Mouse (Mus musculus) left cerebral cortex, adult 8-10 months (tissue): ENCODE measurements at regions not wholly inside any gene's neighbourhood (a gene's known extent, or its start where the extent isn't known, plus 50 kb on each side); places are given as distances from the start of the nearest gene placed in this dataset.

Experiments used
- DNase-seq, 2 experiments: peaks; one replicate each; pipeline ENCODE4 v3.0.0; 2022; ENCODE audit warnings: low spot score in 2 of 2

DNA sequence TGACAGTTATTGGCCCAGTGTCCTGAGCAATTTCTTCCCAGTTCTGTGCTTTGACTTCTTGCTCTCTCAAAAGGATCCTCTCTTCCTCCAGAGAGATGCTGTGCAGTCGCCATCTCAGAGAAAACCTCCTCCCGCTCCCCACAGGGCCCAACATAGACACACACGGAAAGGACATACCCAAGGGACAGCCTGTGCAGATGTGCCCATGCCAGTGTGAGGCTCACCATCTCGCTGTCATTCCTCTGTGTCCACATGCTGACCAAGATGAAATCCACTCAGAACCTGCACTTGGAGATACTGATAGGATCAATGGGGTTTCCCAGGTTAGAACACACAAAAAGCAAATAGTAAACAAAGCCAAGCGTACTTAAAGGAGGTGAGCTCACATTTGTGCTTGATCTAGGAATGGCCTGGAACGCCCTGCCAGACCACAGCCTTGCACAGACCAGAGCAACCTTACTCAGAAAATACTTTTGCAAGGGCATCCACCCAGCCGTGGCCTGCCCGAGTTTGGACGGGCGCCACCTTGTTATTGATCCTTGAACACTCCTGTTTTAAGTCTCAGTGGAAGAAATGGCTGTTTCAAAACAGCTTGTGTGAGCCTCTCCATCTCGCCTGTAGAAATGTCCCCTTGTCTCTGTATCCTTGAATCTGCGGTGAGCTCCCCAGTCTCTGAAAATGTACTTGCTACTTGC, 131.7 kb downstream of the Ndufa10 start:
- no peak for DNase-seq

DNA sequence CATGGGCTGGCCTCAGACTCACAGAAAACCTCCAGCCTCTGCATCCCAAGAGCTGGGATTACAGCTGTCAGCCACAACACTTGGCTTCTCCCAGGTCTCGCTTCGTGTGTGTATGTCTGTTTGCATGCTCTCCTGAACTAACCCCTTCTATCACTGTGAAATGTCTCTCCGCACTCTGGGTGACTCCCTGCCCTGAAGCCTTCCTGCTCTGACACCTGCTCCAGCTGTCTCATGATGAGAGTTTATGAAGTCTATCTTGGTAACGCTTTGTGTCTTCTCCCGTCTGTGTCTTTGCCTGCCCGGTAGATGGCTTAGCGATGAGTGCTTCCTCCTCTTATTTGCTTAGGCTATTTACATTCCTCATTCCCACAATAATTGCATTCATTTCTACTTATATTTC, 133.0 kb downstream of the Ndufa10 start:
- no peak for DNase-seq

DNA sequence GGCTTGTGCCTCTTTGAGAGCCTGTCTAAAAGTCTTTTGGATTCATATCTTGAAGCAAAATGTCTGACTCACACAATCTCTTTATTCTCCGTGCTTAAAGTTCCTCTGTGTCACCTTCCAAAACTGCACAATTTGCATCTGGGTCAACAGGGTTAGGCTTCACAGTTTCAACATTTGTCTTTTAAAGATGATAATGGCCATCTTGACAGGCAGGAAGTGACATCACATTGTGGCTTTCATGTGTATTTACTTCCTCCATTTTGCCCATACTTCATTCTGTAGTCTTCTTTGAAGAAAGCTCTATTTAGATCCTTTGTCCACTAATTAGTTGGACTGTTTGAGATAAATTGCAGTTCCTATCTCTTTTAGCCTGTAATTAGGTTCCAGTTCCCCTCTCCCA, 135.1 kb downstream of the Ndufa10 start:
- DNase-seq: no peak

DNA sequence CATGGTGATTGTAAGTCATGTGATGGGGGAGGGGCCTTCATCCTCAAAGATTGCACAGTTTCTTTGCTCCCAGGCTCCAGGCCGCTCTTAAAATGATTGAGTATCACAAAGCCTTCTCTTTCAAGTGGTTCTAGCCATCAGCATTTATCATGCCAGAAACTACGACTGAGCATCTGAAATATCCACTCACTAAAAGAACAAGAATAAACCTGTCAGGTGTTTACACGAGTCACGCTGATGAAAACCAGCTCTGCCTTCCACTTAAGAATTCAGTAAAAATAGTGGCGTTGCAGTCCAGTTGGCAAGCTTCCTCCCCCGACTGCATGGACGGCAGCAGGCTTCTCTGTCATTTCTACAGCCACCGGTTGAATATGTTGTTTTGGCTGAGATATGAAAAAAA, 136.2 kb downstream of the Ndufa10 start:
- no peak for DNase-seq

DNA sequence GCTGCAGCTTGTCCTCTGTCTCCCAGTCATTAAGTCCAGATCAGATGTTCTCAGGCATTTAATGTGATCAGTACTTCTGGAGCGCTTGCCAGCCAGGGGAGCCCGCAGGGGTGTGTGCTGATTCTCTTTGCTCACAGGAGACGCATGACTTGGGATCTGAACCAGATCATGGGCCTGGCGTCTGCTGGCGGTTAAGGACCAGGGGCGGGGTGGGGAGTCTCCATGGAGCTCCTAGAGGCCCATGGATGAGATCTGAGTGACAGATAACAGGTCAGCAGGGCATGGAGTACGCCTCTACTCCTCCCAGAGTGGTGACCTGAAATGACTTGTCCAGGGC, 136.7 kb upstream of the Hdac4 start:
- DNase-seq: no peak

DNA sequence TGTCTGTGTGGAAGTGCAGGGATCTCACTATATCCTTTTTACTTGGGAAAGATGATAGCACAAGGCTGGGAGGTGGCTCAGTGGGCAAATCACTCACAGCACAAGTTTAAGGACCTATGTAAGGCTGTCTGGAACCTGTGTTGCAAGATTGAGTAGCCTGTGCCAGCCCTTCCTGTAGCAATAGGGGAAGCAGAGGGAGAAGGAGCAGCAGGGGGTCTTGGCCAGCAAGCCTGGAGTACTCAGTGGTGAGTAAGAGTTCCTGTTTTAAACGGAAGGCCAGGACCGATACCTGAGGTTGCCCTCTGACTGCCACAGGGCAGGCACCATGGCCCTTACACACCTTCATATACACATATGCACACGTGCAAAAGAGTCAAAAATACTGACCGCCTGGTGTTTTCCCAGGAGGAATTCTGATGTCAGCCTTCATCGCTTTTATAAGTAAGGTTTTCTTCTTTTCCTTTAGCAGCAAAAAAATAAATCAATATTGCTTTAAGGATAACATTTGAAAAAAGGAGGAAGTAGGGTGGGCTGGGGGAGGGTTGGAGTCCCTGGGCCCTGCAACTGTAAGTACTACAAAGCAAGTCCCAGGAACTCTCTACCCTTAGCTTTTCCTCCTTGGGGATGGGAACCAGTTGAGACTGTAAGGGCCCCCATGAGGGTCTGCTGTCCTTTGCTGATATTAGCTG, 136.2 kb upstream of the Hdac4 start:
- no peak for DNase-seq

DNA sequence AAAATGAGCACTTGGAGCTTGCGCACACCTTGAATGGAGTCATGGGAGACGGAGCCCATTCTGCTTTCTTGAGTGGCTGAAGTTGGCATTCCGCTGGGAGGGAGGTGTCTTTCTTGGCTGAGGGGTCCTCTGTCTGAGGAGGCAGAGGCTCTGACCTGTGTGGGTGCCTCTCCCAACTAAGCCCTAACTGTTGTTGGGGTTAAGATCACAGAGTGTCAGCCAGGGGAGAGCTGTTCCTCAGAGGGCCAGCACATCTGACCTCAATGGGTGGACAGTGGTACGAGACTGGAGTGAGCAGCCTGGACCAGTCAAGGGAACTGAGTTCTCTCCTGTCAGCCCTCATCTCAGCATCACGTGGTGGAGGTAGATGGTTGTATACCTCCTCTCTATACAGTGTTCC, 134.7 kb upstream of the Hdac4 start:
- DNase-seq: no peak

DNA sequence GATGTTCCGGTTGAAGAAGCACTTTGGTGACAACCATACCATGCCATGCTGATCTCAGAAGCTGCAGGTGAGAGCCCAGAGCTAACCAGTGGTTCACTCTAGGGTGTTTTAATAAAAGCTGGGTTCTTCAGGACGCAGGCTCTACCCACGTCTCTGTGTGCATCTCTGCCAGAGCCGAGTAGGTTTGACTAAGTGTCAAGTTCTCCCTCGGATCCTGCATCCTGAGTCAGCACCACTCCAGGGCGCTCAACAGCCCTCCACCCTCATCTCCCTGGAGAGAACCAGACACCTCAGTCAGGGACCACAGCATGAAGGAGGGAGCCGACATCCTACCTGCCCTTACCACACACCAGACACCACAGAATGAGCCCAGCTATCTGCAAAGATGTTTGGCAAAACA, 134.0 kb upstream of the Hdac4 start:
- DNase-seq: no peak

DNA sequence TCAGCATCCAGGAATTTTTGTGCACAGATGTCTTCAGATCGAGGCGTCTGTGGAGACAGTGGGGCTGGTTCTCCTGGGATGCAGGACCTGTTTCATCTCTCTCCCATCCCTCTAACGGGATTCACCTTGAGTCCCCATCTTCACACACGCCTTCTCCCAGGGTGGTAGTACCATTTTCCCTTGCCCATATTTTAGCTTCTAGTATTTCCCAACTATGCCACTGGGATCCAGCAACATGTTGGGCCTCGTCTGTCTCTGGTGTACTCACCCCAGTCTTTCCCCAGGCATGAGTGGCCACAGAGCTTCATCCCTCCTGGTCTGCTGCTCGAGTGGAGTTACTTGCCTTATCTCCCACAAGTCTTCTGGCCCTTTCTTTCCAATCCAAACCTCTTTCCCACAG, 131.6 kb upstream of the Hdac4 start:
- no peak for DNase-seq

DNA sequence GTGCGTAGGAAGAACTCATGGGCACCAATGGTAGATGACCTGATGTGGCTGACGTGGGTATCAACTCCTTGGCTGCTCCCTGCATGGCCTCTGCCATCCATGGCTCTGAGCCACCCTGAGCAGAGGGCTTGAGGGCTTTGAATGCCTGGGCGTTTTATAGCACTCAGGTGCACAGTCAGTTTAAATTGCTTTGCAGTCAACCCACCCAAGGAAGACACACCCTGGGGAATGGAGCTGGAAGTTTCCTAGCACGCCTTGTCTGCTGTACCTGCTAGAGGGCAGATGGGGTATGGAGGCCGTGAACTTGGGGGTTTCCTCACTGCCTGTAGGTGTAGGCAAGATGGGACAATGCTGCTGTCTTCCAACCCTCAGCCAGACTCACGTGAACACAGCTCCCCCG, 129.8 kb upstream of the Hdac4 start:
- no peak for DNase-seq

DNA sequence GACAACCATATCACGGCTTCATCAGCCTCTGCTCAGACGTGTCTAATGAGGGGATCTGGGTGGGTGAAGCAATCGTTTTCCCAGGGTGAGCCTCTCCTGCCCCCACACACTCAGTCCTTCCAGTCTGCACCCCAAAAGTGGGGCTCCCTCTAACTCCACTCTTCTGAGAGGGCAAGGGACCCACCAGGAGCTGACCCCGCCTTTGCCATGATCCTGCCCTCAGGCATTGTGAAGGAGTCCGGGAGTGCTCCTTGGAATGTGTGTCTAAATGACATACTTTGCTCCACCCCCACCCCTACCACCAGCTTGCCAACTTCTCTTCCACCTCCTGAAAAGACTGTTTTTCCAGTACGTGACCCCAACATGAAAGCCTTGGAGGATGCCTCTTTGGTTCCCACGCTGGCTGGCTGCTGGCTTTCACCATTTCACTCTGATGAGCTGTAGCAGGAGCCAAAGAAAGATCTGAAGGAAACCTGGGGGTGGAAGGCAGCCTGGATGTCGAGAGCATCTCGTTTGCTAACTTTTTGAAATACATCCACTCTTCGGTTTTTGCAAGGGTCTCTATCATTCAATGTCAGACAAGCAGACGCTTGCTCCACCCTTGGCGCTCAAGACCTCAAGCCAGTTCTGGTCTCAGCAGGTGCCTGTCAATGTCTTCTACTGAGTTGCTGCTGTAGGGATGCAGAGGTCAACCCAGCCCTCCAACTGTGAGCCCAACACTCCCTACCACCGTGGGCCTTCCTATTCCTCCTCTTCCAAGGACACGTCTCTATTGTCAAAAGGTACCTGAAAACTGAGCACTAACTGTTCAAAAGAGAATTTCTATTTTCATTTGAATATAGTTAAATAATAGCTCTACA, 128.8 kb upstream of the Hdac4 start:
- peak in 1 of 2 experiments; percentile 57 for DNase-seq

DNA sequence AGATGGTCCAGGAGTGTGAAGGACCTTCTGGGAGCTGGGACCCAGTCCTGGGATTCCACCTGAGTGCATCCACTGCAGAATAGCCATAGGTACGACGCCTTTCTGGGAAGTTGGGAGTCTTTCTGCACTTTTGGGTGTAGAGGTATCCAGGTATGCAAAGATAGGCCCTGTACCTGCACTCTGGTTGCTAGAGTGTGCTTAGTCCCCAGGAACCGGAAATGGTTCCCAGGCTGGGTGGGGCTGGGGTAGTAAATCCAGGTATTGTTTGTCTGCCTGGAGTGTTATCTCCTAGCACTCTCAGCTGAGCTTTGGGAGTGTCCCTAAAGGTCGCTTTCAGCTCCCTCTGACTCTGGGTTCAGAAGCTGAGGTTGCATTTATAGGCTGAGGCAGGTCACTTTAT, 121.6 kb upstream of the Hdac4 start:
- no peak for DNase-seq

DNA sequence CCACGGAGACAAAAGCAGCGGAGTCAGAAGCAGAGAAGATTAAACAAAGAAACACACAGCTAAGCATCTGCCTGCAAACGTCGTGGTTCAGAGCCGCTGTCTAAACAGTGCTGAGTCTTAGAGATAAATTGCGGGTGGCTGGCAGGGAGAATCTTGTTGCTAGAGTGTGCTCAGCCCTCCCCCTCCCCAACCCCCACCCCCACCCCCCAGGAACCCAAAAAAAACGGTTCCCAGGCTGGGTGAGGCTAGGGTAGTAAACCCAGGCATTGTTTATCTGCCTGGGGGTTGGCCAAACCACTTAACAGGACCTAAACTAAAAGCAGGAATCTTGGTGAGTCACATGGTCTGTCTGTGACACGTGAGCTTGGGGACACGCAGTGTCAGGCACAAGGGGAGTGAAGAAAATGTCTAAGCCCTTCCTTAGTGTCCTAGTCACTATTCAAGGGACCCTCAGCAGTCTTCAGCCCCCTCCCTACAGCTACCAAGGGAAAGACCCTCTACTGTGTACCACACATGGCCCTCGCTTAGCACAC, 120.8 kb upstream of the Hdac4 start:
- no peak for DNase-seq

DNA sequence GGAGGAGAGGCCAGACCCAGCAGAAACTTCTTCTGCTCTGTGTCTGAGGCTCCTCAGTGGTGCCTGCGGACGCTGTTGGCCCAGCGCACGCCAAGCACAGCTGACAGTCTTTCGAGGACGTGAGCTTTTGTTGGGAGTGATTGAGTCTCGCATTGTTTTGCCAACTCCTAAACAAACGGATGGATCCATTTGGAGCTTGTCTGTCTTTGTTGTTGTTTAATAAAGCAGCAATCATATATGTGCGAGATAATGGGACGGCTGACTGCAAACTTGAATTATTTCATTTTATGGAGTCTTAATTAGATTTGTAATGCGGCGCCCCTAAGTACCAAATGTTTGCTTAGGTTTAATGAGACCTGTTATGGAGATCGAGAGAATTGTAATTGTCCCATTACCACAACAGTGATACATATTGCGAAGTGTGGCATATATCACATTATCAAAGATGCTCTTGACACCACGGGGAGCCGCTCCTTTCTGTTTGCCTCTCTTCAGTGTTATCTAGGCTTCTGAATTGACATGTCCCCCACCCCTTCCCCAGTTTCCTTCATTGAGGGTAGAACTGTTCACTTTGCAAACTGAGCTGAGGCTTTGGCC, 117.6 kb upstream of the Hdac4 start:
- DNase-seq: no peak

DNA sequence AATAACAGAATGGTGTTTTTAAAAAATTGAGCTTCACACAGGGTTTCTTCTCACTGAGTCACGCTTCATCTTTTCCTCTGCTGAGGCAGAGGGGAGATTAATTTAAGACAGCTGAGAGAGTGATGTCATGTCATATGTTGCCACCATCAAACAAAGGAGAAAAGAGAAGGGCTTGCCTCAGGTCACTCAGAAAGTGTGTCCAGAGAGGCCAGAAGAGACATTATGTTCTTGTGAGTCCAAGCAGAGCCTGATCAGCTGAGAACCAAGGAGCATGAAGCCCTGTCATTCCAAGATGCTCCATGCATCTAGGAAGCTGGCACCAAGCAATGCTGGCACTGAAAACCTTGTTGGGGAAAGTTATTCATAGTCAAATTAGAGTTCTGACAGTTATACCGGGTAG, 114.4 kb upstream of the Hdac4 start:
- DNase-seq: peak in 1 of 2 experiments; percentile 29

DNA sequence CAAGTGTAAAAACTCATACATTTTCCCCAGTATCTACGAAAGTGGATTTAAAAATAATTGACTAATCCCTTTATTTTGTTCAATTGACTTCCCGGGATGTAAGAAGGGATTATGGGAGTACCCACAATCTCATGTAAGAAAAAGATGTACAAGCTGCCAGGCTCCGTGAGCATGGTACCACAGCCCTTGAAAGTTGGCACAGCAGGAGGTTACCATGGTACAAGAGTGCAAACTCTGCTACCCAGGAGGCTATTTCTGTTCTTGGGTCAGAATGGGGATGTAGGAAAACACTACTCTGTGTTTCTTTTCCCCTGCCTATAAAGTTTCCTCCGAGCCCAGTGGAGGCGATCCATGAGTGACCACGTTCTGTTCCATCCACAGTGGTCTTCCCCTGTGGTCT, 113.9 kb upstream of the Hdac4 start:
- no peak for DNase-seq

DNA sequence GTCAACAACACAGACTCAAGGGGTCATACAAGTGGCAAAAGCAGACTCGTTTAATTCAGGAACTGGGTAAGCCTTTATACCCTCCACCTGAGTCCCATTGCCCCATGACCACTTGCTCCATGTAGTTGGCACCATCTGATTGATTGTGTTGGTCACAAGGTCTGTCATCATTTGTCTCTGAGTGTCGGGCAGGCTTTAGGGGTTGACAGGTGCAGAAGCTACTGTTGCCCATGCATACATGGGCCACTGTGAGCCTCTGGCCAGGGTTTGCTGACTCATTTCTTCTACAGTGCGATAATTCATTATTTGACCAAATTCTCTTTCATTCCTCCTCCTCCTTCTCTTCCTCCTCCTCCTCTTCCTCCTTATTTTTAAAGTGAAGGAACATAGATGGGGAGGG, 113.0 kb upstream of the Hdac4 start:
- no peak for DNase-seq

DNA sequence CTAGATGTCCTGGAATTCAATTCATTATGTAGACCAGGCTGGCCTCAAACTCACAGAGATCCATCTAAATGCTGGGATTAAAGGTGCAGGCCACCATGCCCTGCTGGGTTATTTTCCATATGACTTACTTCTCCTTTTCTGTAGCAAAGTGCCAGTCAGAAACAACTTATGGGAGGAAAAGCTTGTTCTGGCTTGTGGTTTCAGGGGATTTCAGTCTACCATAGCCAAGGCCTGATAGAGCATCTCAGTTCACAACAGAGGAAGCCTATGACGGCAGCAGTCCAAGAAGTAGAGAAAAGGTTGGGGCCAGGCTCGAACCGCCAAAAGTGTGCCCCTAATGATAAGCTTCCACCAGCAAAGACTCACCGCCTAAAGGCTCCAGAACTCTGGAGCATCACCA, 110.5 kb upstream of the Hdac4 start:
- no peak for DNase-seq

DNA sequence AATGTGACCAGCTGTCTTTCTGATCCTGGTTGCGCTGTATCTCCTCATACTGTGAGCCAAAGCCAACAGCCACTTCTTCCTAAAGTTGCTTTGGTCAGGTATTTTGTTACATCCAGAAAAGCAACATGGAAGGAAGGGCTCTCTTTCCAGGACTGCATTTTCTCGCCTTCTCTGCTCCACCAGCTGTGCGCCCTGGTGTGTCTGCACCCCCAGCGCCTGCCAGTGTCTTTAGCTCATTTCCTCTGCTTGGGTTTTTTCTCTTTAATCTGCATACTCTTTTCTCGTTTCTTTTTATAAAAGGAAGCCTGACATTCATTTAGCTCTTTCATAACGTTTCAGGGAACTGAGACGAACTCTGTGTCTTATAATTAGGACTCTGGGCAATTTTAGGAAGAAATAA, 103.5 kb upstream of the Hdac4 start:
- peak in 1 of 2 experiments; percentile 66 for DNase-seq

DNA sequence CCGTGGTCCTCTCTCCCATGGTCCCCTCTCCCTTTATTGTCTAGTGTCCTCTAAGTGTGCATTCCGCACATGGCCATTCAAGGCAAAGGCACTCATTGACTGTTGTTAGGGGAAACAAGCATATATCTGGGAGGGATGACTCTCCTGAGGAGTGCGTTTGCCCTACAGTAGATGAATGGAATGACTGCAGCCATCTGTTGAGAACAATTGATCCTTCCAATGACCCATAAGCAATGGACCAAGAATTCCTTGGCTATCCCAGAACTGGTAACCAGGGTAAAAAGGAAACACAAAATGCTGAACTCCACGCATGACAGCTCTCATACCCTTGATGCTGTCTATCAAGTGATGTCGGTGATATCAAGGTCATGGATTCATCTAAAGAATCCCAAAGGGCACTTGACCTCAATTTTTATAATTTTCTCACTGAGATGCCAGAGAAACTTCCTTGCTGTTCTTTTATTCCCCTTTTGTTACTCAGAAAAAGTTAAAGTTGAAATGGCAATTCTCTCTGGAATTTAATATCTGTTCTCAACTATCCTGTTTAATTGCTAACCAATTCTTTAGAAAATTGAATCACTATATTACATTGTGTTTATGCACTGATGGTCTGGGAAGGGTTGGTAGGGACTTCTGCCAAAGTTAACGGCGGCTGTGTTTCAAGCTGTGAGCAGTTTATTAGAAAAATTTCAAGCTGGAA, 97.3 kb upstream of the Hdac4 start:
- no peak for DNase-seq

DNA sequence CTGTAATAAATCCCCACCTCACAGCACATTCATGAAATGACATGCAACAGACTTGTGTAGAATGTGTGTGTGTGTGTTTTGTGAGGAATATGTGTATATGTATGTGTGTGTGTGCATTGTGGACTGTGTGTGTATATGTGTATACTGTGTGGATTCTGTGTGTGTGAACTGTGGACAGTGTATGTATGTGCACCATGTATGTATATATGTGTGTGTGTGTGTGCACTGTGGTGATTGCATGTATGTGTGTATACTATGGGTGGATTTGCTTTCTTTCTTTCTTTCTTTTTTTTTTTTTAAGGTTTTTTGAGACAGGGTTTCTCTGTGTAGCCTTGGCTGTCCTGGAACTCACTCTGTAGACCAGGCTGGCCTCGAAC, 91.5 kb upstream of the Hdac4 start:
- DNase-seq: no peak
